Mouse (Mus musculus) adrenal gland, postnatal 36 days (tissue): ENCODE measurements around the gene Slc25a54. TPM values are rescaled to one million over a fixed set of nuclear protein-coding genes. Genes with fewer than 3 reads are reported as not detected.
A peak's percentile ranks its signal among the peaks of the same experiment; 100 is the strongest.

Source experiments
- DNase-seq, 2 experiments: peaks; one replicate each; pipeline ENCODE4 v3.0.0; 2021; ENCODE audit warnings: mixed read lengths in 1 of 2
- long read RNA-seq, 2 experiments: library from polyadenylated mRNA; stranded (forward); transcript quantifications; one replicate each; pipeline ENCODE4 v2.0.0; 2021; ENCODE audit warnings: borderline sequencing depth in 2 of 2
- total RNA-seq, 2 experiments: library from RNA; stranded (reverse); gene quantifications; 2 replicates each; pipeline ENCODE4 v1.2.3; 2021

Gene Slc25a54
- total RNA-seq, result not detected
- long read RNA-seq, experiment 1, result 0 reads
- long read RNA-seq, experiment 2, result 0 reads

DNA sequence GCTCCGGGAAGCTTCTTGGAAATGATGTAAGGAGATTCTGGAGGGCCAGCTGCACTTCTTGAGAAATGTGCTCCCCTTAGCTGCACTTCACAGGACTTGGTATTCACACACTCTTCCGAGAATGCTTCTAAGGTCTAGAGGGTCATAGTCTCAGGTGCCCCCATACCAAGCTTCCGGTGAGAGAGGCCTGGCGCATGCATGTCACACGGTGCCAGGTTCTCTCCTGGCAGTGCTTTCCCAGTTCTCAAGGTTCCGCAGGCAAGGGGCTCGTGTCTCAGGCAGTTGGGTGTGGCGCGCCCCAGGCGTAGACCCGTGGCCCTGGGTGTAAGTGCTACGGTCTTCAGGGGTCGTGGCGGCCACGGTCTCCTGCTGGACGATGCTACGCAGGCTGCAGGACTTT, at the start of gene Slc25a54:
Slc25a54 (plus strand) TSS at position 301 of the 400 bp plus-strand sequence.
- no peak for DNase-seq

DNA sequence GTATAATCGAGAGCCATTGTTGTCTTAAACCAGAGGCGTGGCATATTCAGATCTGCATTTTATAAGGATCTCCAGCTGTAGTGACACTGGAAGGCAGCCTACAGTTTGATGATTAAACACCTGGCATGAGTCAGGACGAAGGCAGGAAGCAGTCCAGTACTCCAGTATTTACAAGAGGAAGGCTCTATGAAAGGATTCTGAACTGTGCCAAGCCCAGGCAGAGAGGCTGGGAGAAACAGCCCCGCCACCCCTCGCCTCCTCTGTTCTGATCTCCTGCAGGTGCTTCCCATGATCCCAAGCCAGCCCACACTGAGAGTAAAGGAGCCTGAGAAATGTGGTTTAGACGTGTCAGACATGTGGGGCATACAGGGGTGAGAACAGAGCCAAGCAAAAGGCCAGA, 49.5 kb upstream of the Slc25a54 start:
- peak in 1 of 2 experiments; percentile 18 for DNase-seq

DNA sequence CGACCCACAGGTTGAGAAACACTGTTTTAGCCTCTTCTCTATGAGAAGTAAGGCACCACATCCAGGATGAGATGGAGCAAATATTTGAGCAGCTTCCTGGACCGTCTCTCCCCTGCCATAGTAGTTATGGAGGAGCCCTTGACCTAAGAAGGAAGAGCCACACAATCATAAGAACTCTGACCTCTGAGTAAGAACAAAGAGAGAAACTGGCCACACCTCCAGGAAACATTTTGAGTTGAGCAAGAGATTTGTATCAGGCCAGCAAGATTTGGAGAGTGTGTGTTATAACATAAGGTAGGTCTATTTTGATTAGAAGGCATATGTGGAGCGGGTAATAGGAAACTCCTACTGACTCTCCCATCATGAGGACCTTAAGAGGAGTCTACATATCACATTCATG, 48.6 kb upstream of the Slc25a54 start:
- DNase-seq, result no peak

DNA sequence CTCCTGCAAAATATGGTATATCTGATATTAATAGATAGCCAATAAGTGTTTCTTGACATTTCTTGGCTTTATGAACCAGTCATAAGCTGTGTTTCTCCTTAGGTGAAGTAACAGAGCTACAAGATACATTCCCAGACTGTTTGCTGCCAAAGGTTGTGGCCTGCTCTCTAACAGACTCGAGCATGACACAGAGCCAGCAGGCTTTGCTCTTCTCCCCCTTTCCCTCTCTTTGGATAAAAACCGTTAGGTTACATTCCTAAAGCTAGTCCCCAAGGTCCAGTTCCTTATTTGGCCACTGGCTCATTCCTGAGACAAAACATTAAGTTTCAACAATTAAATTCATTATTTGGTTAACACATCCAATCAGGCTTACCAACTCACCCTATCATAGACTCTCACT, 48.0 kb upstream of the Slc25a54 start:
- no peak for DNase-seq

DNA sequence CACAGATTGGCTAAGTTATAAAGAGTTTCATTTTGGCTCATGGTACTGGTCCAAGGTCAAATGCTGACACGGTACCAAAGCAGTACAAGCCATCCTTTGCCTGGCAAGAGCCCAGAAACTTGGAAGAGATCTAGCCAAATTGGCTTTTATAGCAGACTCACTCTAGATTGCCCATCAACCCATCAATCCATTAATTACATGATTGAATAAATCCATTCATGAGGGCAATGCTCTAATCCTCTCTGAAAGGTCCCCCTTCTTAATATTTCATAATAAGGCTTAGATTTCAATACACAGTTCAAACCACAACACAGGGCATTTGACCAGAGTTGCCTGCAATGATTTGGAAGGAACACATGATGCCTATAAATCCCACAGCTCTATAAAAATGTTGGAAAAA, 45.9 kb upstream of the Slc25a54 start:
- DNase-seq, result peak; percentile 11 to 21

DNA sequence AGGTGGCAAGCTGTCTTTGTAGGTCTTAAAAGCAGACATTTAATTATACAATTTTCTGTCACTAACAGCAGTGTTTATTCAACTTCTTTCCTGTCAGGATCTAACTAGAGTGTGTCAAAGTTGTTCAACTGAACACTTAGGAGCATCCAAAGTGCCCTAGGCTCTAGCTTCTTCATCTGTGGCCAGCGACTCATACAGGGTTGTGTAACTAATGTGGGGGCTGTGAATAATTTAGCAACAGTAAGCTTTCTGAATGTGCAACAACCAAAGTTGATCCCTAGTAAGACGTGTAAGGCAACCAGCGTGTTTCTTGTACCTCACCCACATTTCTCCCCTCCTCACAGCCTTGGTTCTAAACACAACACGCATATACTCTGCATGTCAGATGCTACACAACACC, 39.4 kb upstream of the Slc25a54 start:
- no peak for DNase-seq

DNA sequence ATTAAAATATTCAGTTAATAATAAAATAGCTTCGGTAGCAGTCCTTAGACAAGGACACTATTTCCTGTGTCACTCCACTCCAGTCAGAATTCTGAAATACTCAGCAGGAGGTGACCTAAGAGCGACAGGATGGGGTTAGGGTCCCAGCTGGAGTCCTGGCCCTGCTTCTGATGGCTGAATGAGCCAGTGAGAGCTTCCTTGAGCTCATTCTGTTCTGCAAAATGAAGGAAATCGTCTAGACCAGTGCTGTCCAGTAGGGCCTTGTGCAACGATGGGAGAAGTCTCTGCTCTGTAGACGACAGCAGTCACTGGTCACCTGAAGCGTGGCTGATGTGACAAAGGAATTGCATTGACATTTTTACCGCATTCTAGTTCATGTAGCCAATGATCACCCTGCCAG, 36.9 kb upstream of the Slc25a54 start:
- no peak for DNase-seq

DNA sequence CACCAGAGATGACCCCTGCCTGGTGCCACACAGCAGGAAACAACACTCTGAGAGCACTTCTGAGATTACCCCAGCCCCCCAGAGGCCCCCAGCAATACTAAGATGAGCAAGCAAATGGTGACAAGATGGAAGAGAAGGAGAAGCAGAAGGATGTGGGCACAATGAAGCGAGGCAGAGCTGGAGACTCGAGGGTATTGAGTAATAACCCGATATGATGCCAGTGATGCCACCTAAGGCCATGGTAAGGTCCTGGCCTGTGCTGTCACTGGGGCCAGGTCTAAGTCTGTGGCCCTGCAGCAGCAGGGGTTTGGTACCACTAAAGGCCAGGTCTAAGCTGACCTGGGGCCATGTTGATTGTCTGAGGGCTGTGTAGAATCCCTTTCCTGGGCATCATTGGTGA, 33.8 kb upstream of the Slc25a54 start:
- DNase-seq, result no peak

DNA sequence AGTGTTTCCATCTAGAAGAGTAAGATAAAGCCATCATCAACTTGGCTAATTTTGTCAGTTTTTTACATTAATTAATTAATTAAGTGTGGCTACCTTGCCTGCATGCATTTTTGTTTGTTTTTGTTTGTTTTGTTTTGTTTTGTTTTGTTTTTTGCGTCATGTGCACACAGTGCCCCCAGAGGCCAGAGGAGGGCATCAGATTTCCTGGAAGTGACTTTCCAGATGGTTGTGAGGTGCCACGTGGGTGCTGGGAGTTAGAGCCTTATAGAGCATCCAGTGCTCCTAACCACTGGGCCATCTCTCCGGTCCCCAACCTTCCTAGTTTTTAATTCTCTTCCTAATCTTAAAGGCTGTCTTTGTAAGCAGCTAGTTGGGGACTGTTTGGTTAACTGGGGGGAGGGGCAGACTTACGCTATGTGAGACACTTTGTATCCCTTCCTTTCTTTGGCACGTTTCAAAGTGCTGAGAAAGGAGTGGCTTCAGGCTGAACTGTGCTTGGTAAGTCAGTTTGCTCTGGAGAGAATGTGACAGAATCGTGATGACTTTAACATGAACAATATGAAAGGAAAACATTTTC, 32.5 kb upstream of the Slc25a54 start:
- DNase-seq, result no peak

DNA sequence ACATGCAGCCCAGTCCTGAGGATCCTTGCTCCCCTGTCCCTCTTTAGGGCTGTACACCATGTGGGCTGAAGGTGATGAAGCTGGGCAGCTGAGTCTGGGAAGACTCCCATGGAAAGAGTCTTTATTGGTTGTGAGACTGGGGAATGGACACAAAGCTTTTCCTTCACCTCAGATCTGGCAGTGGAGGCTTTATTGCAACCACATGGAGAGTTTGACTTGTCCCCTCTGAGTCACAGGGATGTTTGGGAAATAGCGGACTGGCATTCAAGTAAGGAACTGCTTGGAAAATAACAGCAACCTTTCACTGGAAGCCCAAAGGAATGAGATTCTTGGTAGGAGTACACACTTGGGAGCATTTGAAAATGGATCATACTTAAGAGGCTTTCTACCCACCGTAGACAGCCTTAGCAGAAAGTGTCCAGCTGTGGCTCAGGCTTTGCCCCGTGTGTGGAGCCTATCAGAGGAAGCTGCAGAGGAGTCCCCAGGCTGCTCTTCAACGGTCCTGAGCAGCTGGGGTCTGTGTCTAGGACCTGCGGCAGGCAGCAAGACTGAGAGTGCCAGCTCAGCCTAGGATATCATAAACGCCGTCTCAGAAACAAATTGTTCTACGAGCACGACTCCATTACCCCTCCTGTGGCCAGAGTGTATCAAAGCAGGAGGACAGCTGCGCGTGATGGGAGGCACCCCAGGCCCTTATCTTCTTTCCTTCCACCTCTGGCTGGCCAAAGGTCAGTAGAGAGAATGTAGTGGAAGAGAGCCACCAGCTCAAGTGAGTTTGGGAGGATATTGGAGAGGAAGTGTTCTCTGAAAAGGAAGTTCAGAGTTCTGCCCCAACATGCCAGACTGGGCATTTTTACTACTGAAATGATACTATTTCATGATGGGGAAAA, 29.0 kb upstream of the Slc25a54 start:
- DNase-seq, result peak in 1 of 2 experiments; percentile 29

DNA sequence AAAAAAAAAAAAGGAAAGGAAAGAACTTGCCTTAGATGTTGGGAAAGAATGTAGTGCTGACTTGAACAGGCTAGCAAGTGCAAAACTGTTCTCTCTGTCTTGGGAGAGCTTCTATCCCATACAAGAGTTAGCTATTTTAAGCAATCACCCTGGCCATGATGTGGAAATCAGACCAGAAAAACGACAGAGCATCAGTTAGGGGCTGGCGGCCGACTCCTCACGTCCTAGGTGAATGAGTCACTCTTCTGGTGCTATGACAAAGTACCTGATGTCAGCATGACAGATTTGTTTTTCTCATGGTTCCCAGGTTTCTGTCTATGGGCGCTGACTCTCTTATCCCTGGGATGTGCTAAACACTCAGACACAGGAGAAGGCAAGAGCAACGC, 28.3 kb upstream of the Slc25a54 start:
- DNase-seq, result no peak

DNA sequence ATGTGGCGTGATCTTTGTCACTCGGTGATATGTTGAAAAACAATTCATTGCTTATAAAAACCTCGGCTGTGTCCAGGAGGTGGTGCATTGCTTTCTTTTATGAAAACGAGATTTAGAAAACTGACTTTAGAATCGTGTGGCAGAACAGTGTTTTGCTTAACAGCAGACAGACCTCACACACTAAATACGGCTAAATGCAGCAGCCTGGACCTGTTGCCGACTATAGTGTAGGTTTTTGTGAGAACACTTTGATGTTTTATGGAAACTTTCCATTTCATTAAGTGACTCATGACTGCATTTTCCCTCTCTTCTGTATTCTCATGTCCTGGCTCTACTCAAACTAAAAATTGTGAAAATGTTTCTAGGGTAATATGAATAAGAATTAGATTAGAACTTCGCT, 20.4 kb upstream of the Slc25a54 start:
- no peak for DNase-seq

DNA sequence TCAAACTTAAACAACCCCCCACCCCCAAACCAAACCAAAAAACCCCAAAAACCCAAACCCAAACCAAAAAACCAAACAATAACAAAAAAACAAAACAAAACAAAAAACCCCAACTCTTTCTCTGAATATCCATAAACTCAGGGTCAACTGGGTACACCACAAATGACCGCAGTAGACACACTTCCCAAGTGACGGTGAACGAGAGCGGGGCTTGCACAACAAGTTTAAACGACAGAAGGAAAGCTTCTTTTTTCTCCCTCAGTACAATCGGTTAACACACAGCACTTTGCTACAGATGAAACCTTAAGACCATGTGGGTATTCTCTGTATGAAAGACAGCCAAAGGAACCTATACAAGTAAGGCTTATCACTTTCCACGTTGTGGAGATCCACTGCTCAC, 17.9 kb upstream of the Slc25a54 start:
- DNase-seq, result no peak

DNA sequence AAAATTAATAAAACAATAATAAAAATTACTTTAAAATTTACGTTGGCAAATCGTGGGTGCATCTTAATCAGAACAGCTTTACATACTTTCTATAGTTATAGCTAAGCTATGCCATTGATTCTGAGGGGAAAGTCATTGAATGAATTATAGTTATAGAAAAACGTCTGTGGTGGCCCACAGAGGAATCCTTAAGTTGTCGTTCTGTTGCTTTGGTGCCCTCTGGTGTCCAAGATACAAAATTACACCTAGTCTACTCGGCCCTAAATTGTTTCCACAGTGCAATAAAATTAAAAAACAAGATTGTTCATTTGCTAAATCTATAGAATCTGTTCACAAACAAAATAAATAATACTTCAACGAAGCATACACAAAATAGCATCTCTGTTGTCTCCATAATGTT, 17.3 kb upstream of the Slc25a54 start:
- DNase-seq, result peak; percentile 17 to 40

DNA sequence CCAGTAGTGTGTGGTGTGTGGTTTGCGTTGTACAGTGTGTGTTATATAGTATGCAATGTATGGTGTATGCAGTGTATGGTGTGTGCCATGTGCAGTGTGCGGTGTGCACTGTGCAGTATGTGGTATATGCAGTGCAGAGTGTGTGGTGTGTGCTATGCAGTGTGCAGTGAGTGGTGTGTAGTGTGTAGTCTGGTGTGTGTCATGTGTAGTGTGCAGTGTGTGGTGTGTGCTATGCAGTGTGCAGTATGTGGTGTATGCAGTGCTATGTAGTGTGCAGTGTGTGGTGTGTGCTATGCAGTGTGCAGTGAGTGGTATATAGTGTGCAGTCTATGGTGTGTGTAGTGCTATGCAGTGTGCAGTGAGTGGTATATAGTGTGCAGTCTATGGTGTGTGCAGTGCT, 4.1 kb downstream of the Slc25a54 start:
- no peak for DNase-seq

DNA sequence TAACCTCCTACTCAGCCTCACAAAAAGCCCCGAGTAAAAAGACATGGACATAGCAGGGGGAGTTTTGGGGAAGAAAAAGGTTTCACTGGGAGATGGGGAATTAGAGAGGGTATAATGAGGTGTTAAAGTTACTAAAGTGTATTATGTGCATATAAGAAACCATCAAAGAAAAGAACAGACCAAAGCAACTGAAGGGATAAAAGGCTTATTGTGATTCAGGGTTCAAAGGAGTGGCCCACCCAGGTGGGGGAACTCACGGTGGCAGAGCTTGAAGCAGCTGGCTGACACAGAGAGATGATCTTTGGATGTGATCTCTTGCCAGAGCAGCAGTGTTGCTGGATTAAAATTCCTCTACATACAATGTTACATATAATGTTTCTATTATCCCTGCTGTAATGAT, 8.2 kb downstream of the Slc25a54 start:
- DNase-seq, result no peak

DNA sequence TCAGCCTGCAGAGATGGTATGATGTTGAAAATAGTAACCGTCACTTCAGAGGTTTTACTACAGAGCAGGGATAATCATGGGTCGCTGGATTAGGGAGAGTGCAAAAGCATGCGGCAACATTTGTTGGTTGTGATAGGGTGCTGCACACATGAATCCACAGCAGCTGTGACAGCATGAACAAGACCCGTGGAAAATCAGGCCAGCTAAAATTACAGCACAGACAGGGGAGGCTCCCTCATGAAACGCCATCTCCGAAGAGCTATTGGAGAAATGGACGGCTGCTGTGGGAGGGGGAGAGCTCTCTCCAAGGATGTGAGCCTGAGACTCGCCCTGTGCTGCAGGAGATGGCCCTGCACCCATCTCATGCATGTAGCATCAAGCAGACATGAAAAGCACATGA, 24.4 kb downstream of the Slc25a54 start:
- DNase-seq, result no peak

DNA sequence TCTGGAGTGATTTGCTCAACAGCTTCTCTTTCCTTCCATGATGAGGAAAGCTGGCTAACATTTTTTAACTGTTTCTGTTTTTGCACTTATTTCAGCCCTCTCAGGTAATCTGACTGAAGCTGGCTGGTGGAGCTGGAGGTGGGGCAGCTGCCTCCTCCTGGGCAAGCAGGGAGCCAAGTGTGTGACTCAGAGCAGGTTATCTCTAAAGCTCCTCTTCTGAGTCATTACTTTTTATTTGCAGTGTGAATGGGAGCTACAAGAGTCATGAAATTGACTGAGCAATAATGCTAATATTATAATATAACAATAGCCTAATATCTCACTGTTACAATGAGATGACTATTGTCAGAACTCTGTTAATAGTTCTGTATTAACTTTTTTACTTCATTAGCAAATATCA, 36.9 kb downstream of the Slc25a54 start:
- DNase-seq, result peak; percentile 23 to 24

DNA sequence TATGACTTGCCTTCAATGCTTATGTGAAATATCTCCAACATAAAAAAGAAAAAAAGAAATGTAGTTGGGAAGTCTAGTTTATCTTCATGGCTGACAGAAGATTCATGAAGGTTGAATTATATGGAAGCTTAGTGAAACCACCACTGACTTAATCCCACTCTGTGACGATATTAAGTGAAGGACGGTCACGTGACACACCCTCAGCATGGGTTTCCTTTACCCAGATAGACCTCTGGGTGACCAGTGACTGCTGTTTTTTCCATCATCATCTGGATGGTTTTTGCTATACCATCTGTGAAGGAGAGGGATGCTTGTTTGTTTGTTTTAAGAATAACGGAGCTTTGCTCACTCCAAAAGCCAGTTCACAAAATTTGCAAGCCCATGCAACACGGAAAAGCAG, 39.3 kb downstream of the Slc25a54 start:
- DNase-seq, result no peak

DNA sequence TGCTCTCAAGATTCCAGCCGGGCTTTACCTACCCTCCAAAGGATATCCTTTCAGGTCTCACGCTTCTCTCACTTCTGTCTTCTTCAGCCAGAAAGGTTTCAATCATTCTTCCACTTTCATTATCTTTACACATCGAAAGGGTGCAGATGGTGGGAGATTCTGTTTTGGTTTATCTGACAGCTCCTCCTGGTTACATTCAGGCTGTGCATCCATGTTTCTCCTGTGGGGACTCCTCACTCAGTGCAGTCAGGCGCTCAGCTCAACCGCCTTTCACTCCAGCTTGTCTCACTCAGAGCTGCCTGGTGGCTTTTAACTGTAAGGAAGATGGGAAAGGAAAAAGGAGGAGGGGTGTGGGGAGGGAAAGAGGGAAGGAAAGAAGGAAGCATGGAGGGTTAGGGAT, 39.7 kb downstream of the Slc25a54 start:
- DNase-seq, result no peak

DNA sequence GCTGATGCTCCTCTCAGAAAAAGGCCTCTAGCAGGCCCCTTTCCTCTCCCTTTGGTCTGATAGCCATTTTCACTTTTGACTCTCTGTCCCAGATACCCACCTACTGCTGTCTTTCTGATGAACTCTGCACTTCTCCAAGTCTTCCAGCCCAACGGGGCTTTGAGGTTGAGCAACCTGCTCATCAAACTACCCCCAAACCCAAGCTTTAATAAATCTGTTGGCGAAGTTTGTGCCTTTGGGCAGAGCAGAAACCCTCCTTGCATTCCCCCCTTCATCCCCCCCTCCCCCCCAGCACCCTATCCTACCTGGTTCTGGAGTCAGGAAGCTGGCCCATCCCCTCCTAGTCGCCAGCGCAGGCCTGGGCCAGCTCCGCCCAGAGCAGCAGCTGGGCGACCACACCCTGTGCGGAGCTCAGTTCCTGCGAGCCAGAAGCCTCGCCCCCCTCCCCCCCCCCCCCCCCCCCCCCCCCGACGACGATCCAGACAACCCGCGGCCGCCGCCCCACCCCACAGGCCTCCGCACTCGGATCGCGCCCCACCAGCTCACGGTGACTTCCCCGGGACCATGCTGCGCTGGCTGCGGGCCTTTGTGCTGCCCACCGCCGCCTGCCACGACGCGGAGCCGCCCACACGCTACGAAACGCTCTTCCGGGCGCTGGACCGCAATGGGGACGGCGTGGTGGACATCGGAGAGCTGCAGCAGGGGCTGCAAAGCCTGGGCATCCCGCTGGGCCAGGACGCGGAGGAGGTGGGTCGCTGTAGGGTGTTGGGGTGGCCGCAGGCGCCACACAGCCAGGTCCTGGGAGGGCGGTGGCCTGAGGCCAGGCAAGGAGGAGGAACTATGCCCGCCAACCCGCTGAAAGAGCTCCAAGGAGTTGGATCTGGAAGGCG, 42.6 kb downstream of the Slc25a54 start, which contains the start of gene Slc25a24:
Slc25a24 (plus strand) TSS at position 509 of the 890 bp plus-strand sequence.
- peak; percentile 68 to 71 for DNase-seq

DNA sequence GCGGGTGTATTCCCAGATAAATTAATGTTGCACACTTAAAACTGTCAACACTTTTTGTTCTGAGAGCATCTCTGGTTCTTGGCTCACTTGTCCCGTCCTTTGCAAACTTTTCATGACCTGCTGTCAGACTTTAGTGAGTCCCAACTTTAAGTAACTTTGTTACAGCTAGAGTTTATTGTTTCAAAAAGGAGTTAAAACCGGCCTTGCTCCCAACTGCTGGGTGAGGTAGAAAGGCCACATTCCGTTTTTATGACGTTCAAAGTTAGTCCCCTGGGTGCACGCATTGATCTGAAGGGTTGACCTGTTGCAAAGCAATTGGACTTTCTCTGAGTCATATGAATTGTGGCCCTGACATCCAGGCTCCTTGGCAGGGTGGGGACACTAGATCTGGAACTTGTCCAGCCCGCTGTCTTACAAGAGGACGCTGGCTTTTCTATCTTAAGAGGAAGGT, 43.3 kb downstream of the Slc25a54 start:
- peak; percentile 79 to 85 for DNase-seq

DNA sequence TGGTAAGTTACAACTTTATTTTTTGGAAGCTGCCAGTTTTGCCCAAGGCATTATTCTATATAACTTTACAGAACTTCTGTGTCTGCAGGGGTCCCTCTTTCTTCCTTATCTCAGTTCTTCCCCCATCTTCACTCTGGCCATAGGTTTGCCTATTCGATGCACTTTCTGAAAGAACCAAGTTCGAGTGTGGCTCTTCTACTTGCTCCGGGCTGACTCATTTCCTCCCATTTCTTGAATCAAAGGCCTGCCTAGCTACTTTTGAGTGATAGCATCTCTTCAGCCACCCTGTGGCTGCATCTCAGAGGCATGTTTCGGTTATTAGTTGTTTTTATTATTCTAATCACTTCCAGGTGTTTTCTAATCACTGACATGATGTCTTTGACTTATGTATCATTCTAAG, 43.8 kb downstream of the Slc25a54 start:
- peak in 1 of 2 experiments; percentile 21 for DNase-seq
